Mouse (Mus musculus) frontal cortex, postnatal 14 days (tissue): ENCODE measurements around the gene Vezf1.

Experiments
- DNase-seq, 2 experiments: peaks; one replicate each; pipeline ENCODE4 v3.0.0; 2022; ENCODE audit warnings: low spot score in 2 of 2

Vezf1 gene

DNA sequence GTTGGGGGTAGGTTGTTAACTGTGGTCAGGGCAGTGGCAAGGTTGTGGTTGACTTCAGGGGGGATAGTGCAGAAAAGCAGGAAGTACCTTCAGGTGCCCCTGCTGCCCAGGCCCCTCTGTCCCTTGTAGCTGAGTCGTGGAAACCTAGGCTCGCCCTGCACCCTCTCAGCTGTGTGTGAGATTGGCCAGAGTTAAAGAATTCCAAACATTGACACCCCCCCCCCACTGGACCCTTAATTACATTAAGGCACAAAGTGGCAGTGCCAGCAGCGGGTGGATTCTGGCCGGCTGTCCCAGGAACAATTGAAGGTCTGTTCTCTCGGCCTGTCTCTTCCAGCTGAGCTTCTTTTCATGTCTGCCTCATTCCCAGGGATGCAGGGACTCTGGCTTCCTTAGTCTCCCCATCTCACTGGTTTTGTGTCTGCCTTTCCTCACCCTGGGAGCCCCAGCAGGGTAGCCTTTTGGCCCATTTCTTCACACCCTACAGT lies 58.3 kb downstream of the Vezf1 start:
- DNase-seq: no peak

GRCm38 (mm10) chr11:88128461-88128860 lies 60.4 kb downstream of the Vezf1 start:
- no peak for DNase-seq

- no peak for DNase-seq
These were observed 61.2 kb downstream of the Vezf1 start for GRCm38 (mm10) chr11:88129281-88129680.

- DNase-seq: no peak
These were observed 61.9 kb downstream of the Vezf1 start for GRCm38 (mm10) chr11:88129935-88130334.

GRCm38 (mm10) chr11:88131847-88132246 lies 63.8 kb downstream of the Vezf1 start:
- no peak for DNase-seq
